Mouse (Mus musculus) frontal cortex, adult (tissue): Measurements from ENCODE around the gene Kif2a.
"Not testable (repeated sequence)": the region's sequence is repeated elsewhere in the genome, so short reads cannot be mapped to it uniquely, and the experiment has no call there.

ENCODE experiments used
- ATAC-seq: cut with Nextera tagmentation; 2 replicates; pipeline ENCODE4 v1.9.2; 2017; ENCODE audit warnings: mild to moderate bottlenecking, moderate library complexity, mixed read lengths; ENCODE audit not compliant: low TSS enrichment

Gene Kif2a

DNA sequence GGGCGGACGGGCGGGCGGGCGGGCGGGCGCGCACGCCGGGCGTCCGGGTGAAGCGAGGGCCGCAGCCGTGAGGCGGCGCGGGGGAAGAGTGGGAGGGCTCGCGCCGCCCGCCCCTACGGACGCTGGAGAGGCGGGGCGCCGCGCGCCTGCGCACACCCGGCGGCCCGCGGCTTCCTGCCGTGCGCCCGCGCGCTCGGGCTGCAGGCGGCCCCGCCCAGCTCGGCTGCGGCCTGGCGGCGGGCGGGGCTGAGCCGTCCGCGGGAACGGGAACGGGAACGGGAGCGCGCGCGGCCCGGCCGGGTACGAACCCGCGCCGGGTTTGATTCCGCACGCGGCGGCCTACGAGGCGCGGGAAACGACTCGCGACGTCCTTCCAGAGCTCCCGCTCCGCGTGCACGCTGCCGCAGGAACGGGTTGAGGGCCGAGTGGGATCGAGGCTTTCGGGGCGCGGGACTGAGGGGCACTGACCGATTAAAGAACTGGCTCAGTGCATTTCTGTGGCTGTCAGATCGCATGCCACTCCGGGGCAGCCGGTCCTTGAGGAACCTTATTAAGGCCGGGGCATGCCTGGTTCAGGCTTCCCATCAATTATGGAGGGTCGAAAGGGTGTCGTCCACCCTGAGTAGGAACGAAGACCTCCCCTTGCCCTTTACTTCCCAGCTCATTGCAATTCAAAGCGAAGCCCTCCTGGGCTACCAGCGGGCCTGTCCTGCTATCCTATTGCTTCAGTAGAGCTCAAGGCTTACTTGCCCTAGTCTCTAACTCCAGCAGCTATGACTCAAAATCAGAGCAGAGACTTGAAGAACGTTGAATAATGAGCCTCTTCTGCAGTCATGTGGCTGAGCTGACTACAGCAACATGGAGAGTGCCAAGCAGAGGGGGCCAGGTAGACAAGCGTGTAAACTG is 593 bp upstream of the Kif2a start:
- ATAC-seq: peak; percentile 83

DNA sequence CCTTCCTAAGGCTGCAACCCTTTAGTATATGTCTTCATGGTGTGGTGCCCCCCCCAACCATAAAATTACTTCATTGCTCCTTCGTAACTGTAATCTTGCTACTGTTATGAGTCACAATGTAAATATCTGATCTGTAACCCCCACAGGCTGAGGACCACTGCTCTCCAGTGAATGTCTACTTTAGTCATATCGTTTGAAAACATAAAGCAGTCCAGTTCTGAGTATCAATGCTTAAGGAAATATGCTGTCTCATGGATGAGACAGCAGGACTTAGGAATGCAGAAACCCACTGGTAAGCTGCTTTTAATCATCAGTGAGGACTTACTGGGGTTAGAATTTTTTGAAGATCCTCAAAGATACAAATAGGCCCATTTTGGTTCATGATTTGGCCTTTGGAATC is 2.5 kb downstream of the Kif2a start:
- ATAC-seq: no peak

DNA sequence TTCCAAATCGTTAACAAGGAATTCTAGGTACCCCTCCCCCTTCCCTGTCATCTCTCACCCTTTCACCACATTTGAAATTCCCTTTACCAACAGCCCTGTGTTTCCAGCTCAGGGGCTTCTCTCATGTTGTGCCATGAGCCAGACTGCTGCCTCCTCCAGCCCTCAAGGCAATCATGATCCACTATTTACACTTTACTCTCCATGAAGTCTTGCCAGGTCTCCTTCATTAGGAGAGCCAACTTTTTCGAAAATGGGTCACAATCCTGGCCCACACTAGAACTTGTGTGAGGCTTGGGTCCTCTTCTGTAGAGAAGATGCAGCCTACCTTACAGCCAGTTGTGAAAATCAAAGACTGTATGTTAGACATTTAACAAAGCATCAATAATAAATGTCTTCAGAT is 8.0 kb downstream of the Kif2a start:
- no peak for ATAC-seq

DNA sequence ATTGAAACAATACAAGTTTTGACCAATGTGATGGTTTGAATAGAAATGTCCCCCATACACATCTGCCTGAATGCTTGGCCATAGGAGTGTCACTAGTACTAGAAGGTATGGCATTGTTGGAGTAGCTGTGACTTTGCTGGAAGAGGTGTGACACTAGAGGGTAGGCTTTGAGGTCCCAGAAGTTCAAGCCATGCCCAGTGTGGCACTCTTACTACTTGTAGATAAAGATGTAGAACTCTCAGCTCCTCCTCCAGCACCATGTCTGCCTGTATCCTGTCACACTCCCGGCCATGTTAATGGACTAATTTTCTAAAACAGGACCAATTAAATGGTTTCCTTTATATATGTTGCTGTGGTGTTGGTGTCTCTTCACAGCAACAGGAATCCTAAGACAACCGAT is 10.3 kb downstream of the Kif2a start:
- no peak for ATAC-seq

DNA sequence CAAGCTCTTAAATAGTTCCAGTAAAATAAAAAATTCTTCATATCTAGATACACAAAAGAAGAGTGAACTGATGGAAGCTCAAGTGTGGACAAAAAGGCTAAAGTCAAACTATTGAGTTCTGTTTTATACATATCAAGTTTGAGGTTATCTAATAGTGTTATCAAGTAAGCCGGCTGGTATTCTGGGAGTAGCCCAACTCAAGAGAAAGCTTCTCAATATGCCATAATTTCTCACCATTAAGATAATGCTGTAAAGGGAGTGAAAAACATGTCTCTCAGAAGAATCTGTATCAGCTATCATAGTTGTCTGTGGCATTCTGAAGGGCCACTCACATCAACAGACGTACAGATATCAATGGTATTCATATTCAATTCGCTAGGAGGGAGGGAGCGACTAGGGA is 13.8 kb downstream of the Kif2a start:
- no peak for ATAC-seq

DNA sequence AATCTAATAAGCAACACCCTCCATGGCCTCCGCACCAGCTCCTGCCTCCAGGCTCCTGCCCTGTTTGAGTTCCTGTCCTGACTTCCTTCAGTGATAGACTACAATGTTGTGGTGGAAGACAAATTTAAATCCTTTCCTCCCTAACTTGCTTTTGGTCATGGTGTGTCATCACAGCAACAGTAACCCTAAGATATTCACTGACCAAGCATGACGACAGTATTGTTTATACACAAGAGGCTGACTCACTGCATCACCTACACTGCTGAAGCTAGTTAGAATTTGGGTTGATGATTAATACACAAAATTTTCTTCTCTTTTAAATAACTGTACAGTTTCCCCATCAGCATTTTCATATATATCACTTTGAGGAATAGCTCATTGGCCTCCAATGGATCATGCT is 18.7 kb downstream of the Kif2a start:
- no peak for ATAC-seq

DNA sequence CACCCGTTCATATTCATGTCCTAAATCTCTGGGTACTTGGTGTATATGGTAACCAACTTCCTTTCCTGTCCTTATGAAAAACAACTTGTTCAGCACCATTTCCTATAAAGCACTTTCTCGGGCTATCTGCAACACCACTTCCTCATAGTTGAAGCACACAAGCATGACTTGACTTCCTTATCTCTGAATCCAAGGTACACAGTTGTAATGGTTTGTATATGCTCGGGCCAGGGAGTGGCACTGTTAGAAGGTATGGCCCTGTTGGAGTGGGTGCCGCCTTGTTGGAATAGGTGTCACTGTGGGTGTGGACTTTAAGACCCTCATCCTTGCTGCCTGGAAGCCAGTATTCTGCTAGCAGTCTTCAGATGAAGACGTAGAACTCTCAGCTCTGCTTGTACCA is 23.3 kb downstream of the Kif2a start:
- ATAC-seq: no peak

DNA sequence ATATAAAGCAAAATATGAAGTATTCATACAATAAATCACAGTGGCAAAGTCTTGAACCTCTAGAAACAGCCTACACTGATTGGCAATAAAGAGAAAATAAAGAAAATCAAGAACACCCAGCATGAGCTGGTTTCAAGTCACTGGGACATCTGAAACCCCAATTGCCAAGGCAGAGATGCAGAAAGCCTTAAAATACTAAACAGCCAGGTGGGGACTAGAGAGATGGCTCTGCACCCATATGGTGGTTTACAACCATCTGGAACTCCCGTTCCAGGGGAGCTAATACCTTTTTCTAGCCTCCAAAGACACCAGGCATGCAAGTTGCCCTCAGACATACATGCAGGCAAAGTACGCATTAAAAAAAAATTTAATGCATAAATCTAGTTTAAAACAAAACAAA is 23.9 kb downstream of the Kif2a start:
- 0 out of 2 replicates have a peak, but pooled peaks have one; percentile 31 for ATAC-seq

DNA sequence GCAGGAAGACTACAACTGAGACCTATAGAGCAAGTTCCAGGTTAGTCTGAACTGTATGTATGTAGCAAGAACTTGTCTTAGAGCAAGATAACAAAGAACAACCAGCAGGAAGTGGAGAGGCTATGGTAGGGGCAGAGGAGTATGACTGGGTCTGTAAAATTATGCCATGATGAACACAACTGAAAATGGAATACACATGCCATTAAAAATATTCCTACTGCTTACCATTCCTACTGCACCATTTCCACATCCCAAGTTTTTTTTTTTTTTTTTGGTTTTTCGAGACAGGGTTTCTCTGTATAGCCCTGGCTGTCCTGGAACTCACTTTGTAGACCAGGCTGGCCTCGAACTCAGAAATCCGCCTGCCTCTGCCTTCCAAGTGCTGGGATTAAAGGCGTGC is 24.4 kb downstream of the Kif2a start:
- not testable (repeated sequence) for ATAC-seq

DNA sequence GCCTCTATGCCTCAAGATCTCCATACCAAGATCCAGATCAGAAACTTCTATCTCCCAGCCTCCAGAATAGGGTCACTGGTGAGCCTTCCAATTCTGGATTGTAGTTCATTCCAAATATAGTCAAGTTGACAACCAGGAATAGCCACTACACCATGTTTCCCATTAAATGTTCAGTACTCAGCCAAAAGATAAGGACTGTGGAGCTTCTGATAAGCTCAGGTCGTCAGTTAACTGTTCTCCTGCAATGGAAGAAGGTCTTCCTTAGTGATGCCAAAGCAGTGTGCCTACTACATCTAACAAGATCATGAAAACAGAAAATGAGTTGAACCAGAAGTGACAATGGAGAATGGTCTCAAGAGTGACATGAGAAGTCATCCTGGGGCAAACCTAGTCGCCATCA is 25.0 kb downstream of the Kif2a start:
- no peak for ATAC-seq

DNA sequence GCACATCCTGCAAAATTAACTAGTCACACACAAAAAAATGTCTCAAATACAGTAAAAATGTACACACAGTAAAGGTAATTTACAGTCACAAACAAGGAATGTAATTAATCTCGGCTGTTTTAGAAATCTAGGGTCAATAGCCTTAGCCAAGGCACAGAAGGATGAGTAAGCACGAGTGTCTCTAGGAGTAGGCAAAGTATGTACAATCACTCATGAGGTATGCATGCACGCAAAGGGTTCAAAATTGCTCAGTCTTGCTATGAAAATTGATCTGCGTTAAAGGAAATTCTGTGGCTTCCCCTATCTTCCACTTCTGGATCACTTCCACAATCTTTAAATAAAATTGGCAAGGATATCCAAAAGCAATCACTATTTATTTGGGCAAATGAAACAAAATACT is 60.4 kb downstream of the Kif2a start:
- no peak for ATAC-seq

DNA sequence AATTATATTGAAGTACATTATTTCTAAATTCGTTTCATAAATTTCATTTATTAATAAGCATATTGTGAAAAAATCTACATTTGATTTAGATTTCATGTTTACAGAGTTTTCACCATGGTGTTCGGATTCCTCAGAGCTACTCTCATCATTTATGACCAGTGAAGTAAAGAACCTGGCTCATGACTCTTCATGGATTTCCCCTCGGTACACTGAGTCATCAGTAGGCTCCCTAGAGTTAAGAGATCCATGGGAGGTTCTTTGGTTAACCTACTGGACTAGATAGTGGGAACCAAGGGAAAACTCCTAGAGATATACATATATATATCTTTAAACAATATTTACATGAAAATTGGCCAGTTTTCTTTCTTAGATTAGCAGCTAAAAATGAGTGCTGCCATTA is 61.4 kb downstream of the Kif2a start:
- no peak for ATAC-seq

DNA sequence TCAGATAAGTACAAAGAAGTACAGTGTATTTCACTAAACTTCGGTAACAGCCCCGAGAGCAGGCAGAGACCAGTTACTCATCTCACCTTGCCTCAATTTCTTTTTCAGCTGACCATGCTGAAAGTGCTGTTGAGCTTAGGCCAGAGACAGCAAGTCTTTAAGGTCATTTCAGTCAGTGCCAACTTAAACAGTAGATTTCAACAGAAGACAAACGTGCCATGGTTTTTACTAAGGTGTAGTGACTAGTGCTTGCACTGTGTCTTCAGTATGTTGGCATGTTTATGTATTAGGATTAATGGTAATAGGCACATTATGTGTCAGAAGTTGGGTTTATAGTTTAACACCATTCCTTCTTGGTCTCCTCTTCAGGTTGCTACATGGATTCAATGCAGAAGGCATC is 63.6 kb downstream of the Kif2a start:
- no peak for ATAC-seq

DNA sequence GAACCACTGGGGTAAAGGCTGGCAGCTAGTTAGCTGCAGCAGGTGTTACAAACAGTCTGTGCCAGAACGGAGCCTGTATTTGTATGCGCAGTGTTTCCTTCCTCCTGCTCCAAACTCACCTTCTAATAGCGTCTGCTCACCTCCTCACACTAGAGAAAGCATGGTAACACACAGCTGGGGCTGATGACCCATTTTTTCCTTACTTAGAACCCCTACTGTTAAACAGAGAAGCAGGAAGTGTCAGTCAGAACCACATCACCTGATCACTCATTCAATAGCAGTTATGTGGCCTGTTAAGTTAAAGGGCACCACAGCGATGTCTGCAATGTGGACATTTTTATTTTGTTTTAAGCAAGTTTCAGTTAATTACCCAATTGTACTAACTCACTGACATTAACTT is 64.4 kb downstream of the Kif2a start:
- no peak for ATAC-seq

DNA sequence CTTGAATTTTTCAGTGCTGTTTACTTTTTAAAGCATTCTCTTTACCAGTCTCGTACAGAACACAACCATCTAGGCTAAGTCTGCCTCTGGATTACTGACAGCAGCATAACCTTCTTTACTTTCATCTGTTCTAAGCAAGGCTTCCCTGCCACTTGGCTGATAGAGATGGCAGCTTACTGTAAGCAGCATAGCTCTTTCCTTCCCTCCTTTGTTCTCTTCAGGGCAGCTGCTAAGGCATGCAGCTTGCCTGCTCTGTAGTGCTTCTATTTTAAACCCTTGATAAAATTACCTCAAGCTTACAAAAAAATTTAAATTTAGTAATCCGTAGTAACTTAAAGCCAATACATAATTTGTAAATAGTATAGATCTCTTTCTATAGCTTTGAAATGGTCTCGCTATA is 67.0 kb downstream of the Kif2a start:
- no peak for ATAC-seq

DNA sequence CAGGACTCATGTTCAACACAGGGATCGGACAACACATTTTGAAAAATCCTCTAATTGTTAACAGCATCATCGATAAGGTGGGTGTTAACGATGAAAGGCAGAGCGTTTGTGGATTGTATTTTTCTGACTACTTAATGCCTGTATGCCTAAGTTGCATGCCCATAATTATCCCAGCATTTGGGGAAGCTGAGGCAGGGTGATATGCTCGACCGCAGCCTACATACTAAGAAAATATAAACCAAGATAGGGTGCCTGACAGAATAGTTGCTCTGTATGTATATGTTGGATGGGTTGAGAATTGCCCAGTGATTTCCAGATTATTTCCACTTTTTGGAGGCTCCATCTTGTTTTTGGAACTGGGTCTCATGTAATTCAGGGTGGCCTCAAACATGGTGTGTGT is 74.3 kb downstream of the Kif2a start:
- ATAC-seq: no peak

DNA sequence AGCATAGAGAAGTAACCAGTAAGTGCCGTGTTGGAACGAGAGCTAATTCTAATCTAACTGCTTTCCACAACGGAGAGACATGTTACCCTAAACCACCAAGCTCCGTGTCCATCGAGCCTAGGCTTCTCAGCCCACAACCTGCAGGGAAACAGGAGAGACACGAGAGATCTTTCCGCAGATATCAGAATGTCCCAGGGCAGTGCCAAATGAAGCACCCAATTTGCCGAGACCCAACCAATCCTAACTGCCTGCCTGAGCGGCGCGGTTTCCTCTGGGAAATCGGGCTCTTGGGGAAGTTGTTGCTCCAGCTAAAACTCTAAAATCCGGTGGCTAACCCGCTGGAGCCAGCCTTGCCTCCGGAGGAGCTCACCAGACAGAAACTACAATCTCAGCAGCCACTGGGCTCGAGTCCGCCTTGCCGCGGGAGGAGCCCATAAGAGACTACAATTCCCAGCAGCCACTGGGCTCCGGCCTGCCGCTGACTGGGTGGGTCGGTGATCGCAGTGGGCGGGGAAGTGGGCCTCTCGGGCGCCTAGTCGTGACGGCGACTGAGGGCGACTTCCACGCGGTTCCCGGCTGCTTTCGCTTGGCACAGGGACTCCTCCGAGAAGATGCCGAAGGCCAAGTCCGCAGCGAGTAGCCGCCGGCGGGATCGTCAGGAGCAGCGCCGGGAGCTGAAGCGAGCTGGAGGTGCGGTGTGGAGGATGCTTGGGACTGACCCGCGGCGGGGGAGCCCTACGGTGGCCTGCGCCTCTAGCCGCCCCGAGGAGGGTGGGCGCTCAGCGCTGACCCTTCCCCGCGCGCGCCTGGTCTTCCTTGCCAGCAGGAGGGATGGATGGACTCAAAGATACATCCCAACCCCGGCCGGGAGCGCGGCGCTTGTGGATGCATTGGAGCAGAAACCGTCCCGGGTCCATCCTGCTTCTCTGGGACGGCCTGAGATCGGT is 75.1 kb downstream of the Kif2a start, which contains the start of gene Dimt1:
Dimt1 (plus strand) TSS at position 534 of the 947 bp plus-strand sequence.
- peak; percentile 98 for ATAC-seq

DNA sequence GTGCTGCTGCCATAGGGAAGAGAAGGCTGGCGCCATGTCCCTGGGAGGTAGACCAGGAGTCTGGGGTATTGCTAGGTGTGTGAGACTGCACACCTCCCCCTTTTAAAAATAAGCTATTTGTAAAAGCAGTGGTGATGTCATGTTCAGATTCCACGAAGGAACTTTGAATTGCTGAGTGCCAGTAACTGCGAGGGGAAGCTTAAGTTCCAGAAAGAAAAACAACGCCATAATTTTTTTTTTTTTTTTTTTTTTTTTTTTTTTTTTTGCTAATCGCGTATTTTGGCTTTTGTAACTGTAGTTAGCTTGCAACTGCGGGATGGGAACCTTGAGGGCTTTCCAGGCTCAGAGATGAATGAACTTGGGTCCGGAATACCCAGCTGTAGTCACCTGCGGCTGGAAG is 76.4 kb downstream of the Kif2a start:
- ATAC-seq: no peak

DNA sequence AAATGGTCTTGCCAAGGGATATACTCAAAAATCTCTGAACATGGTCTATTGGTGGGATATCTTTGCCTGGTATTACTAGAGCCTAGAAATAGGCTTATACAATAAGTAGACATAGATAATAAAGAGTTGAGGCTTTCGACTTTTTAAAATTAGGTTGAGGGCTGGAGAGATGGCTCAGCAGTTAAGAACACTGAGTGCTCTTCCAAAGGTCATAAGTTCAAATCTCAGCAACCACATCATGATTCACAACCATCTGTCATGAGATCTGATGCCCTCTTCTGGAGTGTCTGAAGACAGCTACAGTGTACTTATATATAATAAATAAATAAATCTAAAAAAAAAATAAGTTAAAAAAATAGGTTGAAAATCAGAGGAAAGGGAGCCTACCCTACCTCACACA is 79.2 kb downstream of the Kif2a start:
- no peak for ATAC-seq

DNA sequence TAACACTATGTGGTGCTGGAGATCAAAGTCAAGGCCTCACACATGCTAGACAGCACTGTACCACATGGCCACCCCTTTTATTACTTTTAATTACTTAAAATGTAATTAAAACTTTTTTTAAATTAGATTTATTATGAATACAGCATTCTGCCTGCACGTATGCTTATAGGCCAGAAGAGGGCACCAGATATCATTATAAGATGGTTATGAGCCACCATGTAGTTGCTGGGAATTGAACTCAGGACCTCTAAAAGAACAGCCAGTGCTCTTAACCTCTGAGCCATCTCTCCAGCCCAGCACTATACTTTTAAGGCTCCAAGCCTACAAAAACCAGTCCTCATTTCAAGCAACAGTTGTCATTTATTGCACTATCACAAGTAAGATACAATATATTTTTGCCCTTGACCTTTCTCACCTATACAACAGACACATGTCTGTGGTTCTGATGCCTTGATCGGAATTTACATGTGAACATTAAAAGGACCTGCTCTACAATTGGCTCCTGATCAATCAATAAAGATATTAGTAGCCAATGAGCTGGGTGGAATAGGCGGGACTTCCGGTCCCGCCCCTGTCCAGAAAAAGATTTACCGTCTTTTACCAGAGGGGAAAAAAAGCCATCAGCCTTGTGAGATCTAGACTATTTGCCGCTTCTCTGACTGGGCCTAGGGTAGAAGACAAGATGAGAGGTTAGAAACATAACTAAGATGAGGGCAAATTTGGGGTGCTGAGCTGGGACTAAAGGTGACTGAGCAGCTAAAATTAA is 80.5 kb downstream of the Kif2a start:
- ATAC-seq: no peak

DNA sequence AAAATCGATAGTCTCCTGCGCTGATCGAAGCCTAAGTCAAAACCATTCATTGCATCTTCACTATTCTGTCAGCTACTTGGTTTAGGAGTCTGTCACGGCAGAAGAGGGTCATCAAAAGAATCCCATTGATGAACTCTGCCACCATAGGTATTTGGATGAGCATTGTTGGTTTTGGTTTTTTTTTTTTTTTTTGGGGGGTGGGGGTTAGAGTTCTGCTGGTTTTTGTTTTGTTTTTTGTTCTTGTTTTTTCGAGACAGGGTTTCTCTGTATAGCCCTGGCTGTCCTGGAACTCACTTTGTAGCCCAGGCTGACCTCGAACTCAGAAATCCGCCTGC is 84.8 kb downstream of the Kif2a start:
- no peak for ATAC-seq
